8 mouse cellular contexts compared by ENCODE assay signal in genomic region chr14:35453702-35454101, GRCm38 (mm10).
"Had no signal": no experiment of that assay in that cellular context is flagged by ENCODE, and none has a peak within 500 bp of the region (broad histone marks: within the 10 kb centered on the region; RNA-seq: fewer than 3 reads in every experiment).

No protein-coding gene starts in this region.

- DNase-seq: kidney, adult 18-20 months; kidney, postnatal 10 days; kidney, postnatal 4 days; lung, embryonic 14.5 days; lung, postnatal 10 days; lung, postnatal 4 days; midbrain, embryonic 14.5 days; thymus, postnatal 4 days had no signal
